Mouse (Mus musculus) gastrocnemius, adult 2 months (tissue): ENCODE measurements around the gene Foxo4. TPM values are rescaled to one million over a fixed set of nuclear protein-coding genes. Genes with fewer than 3 reads are reported as not detected.

ENCODE experiments used
- DNase-seq: peaks from one replicate; pipeline ENCODE4 v3.0.0; 2022
- H3K27ac ChIP-seq: fragments of 200-600 bp; 2 replicates; pipeline ENCODE4 v1.8.1; 2022; ENCODE audit warnings: mild to moderate bottlenecking
- H3K4me3 ChIP-seq: fragments of 200-600 bp; 2 replicates; pipeline ENCODE4 v1.8.1; 2022; ENCODE audit warnings: mild to moderate bottlenecking, moderate library complexity
- CTCF ChIP-seq: fragments of 200-600 bp; IDR thresholded peaks from 2 replicates; pipeline ENCODE4 v1.8.1; 2022; ENCODE audit warnings: antibody characterized with exemption, mild to moderate bottlenecking, moderate library complexity
- intact Hi-C: fragments of 180-260 bp; cut with DNase I; formaldehyde crosslinking; loops from one replicate; pipeline ENCODE4 v1.15.1; 2025
- long read RNA-seq, 2 experiments: library from polyadenylated mRNA; stranded (forward); transcript quantifications; one replicate each; pipeline ENCODE4 v2.0.0; 2021
- total RNA-seq, 2 experiments: library from RNA; stranded (reverse); gene quantifications; 2 replicates each; pipeline ENCODE4 v1.2.3; 2021

Foxo4 gene
- total RNA-seq = 100 to 1,000 TPM; 126 to 127 TPM
- long read RNA-seq, experiment 1, partial matches to known transcripts = 10 of 10 reads
- long read RNA-seq, experiment 1, other reads (novel, unspliced or antisense) = 0 of 10 reads
- long read RNA-seq, experiment 2, partial matches to known transcripts = 9 of 9 reads
- long read RNA-seq, experiment 2, other reads (novel, unspliced or antisense) = 0 of 9 reads

DNA sequence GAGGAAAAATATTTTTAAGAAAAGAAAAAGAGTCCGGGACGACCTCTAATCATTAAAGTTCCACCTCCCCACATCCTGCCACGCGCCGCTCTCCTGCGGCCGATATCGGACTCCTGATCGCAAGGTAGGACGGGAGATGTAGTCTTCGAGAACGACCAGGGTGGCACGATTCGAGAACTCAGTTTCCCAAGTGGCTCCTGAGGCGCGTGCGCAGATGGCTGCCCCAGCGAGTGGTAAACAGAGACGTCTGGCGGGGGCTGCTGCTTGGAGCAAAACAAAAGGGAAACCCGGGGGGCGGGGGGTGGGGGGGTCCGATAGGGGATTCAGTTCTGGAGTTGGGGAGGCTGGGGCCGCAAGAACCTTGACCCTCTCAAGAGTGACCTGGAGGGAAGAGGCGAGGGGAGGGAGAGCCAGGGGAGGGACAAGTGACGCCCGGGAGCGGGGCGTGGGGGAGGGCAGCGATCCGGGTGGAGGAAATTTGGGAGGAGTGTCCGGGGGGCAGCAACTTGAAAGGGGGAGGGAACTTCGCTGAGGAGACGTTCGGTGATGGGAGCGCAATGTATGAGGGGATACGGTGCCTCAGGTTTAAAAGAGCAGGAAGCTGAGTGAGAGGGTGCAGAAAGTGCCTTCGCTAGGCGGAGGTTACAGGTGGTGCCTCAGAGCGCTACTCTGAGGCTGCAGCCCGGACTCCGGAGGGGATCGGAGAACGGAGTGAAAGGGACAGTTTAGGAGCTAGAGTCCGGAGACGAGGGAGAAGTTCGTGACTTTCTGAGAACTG lies at the start of gene Foxo4:
Foxo4 (plus strand) TSS at position 577 of the 778 bp plus-strand sequence.
- peak within 1 kb of the TSS; percentile 90 for H3K27ac ChIP-seq
- H3K4me3 ChIP-seq = peak within 1 kb of the TSS; percentile 76
- DNase-seq = peak; percentile 91
- TF ChIP-seq CTCF = no peak
- intact Hi-C loops = loop anchor here (2.0 kb wide), 3 partner anchors 21 to 79 kb away; partner anchors contain the start of genes Med12 and Snx12

- intact Hi-C loops = loop anchor here (2.0 kb wide), 1 partner anchor 33 kb away; the partner anchor contains the start of gene Foxo4
- TF ChIP-seq CTCF = no peak
- DNase-seq = peak; percentile 87
- peak within 1 kb of the TSS; percentile 86 for H3K4me3 ChIP-seq
- H3K27ac ChIP-seq = peak within 1 kb of the TSS; percentile 90
Observed at GRCm38 (mm10) chrX:101221834-101222795, 32.2 kb upstream of the Foxo4 start, which contains the start of gene Snx12. Snx12 (minus strand) TSS chrX:101222563.

DNA sequence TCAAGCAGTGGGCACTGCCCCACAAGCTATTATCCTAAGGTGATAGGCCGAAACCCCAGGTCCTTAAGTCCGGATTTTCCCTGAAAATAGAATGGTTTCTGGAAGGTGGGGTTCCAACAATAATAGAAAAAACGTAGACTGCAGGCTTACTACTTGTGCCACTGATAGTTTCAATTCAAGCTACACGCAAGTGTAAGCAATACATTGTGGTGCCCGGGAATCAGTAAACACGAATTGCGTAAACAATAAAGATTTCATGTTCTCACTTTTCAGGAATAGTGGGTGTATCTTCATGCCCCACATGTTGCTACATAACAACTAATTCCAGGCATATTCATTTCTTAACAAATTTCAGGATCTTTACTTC lies 31.5 kb upstream of the Foxo4 start:
- Histone ChIP-seq H3K4me3 (peak overlapping the region; percentile 86), H3K27ac (peak overlapping the region; percentile 90)
- no peak for TF ChIP-seq CTCF
- DNase-seq = no peak
- intact Hi-C loops = loop anchor here (2.0 kb wide), 1 partner anchor 32 kb away; the partner anchor contains the start of gene Foxo4

GRCm38 (mm10) chrX:101245011-101245410 lies 9.3 kb upstream of the Foxo4 start:
- DNase-seq = no peak
- intact Hi-C loops = no loop called here

DNA sequence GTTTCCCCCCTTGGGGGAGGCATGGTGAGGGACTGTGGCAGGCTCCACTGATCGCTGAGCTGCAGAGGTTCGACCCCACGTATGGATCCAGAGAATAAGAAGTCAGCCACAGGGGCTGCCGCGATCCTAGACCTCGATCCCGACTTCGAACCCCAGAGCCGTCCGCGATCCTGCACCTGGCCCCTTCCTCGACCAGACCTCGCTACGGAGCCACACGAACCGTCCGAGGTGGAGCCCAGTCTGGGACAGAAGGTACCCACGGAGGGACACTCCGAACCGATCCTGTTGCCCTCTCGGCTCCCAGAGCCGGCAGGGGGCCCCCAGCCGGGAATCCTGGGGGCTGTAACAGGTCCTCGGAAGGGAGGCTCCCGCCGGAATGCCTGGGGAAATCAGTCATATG lies 412 bp downstream of the Foxo4 start:
- peak; percentile 15 for DNase-seq
- intact Hi-C loops = loop anchor here (2.0 kb wide), 3 partner anchors 20 to 78 kb away; partner anchors contain the start of genes Med12 and Snx12
- Histone ChIP-seq H3K4me3 (peak overlapping the region; percentile 76), H3K27ac (peak overlapping the region; percentile 90)
- TF ChIP-seq CTCF = no peak

More at GRCm38 (mm10) chrX:101245011-101245410, 9.3 kb upstream of the Foxo4 start:
- H3K27ac ChIP-seq = no peak overlapping the region
- H3K4me3 ChIP-seq = no peak overlapping the region
- TF ChIP-seq CTCF = no peak

DNA sequence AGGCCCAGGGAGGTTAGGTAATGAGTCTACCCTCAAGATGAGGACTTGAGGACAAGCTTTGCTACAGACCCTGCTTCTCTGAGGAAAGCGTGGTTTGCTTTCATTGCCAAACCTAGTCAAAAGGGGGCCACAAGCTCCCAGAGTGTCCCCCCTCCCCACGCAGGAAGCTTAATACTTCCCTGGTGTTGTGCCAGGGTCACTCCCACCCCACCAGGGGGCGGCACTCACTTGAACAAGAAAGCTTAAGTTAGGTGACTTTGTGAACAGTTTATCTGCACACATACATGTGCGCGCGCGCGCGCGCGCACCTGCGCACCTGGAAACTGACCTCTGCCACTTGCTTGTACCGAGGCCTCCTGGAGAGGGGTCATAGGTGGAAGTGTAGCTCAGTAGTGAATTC lies 2.3 kb downstream of the Foxo4 start:
- peak; percentile 29; the same call in 1 of the 2 replicates for TF ChIP-seq CTCF
- Histone ChIP-seq H3K4me3 (no peak overlapping the region), H3K27ac (no peak overlapping the region)
- intact Hi-C loops = no loop called here
- peak; percentile 24 for DNase-seq

DNA sequence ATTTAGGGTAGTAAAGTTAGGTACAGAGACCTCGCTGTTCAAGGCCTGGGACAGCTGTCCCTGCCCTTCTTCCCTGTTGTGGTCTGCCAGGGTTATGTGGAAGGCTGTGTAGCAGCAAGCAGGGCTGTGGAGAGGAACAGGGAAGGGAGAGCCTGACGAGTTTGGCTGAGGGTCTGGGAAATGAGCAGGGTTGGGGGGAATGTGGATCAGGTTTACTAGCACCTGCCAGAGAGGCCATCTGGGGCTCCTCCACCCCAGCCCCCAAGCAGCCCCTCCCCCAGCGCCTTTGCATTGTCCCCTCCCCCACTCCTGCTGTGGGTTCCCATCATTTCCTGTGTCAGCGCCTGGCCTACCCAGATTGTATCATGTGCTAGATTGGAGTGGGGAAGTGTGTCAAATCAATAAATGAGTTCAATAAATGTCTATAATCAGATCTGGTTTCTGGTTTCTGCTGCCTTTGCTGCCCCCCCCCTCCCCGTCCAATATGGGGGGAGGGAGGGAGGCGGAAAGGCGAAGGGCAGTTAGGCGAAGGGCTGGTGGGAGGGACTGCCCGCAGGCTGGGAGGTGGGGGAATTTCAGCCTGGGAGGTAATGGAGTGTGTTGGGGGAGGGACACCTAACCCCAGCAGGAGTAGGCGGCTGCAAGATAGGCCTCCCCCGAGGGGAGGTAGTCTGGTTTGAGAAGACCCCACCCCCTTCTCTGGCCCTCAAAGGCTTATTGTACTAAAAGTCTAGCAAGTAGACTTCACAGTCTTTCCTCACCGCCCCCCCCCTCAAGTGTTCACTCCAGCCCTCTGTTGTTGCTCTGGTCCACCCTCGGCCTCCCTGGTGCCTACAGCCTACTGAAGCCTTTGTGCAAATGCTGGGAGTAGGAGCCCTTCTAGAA lies 6.4 kb downstream of the Foxo4 start:
- H3K27ac ChIP-seq = no peak overlapping the region
- DNase-seq = no peak
- no peak for TF ChIP-seq CTCF
- H3K4me3 ChIP-seq = no peak overlapping the region
- intact Hi-C loops = no loop called here

- intact Hi-C loops = no loop called here
- H3K4me3 ChIP-seq = no peak within 1 kb of the TSS
- no peak for DNase-seq
- TF ChIP-seq CTCF = no peak
- H3K27ac ChIP-seq = no peak within 1 kb of the TSS
Observed at GRCm38 (mm10) chrX:101263892-101264291, 9.6 kb downstream of the Foxo4 start, which contains the start of gene Gm614. Gm614 (minus strand) TSS chrX:101263992.

GRCm38 (mm10) chrX:101266631-101267030 lies 12.3 kb downstream of the Foxo4 start:
- H3K27ac ChIP-seq = no peak overlapping the region
- TF ChIP-seq CTCF = no peak
- intact Hi-C loops = no loop called here

DNA sequence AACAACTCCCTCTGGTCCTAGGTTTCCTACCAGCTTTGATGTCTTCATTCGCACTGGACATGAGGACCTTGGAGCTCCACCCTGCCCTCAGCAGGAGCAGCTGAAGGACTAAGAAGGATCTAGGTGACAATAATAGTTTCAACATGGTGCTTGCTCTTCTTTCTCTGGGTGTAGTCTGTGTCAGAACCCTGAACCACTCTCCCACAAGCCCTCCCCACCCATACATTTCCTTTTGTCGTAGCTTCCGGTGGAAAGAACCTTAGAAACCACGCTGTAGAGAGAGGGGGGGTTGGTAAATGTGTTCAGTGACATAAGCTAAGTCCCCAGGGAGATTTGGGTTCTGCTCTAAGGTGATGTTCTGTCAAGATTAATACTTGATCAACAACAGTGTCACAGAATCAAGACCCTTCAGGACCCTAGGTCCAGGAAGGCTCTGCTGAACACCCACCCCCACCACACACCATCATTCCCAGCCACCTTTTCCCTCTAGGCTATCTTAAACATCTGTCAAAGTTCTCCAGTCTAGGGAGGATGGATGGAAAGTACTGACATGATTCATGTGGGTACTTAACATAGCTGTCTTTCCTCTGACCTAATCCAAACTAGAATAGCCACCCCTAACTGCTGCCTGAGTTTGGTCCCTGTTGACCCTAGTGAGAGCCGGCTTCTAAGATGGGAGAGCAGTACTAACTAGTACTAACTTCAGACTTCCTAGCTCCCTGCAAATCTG lies 13.9 kb downstream of the Foxo4 start, which contains the start of gene Il2rg:
Il2rg (minus strand) TSS at position 231 of the 730 bp plus-strand sequence.
- peak within 1 kb of the TSS; percentile 54 for H3K4me3 ChIP-seq
- intact Hi-C loops = no loop called here
- DNase-seq = no peak
- peak within 1 kb of the TSS; percentile 24 for H3K27ac ChIP-seq
- no peak for TF ChIP-seq CTCF

More at GRCm38 (mm10) chrX:101266631-101267030, 12.3 kb downstream of the Foxo4 start:
- DNase-seq = no peak
- no peak overlapping the region for H3K4me3 ChIP-seq
